Mouse (Mus musculus) heart, postnatal 0 days (tissue): ENCODE measurements at regions not wholly inside any gene's neighbourhood (a gene's known extent, or its start where the extent isn't known, plus 50 kb on each side); places are given as distances from the start of the nearest gene placed in this dataset.

ENCODE experiments used
- CTCF ChIP-seq: IDR thresholded peaks from 2 replicates; pipeline ENCODE4 v1.5.1; 2016; ENCODE audit warnings: antibody characterized with exemption, control low read depth, low read depth
- EP300 ChIP-seq: IDR thresholded peaks from 2 replicates; pipeline ENCODE4 v1.6.1; 2016; ENCODE audit warnings: antibody characterized with exemption, low read depth

DNA sequence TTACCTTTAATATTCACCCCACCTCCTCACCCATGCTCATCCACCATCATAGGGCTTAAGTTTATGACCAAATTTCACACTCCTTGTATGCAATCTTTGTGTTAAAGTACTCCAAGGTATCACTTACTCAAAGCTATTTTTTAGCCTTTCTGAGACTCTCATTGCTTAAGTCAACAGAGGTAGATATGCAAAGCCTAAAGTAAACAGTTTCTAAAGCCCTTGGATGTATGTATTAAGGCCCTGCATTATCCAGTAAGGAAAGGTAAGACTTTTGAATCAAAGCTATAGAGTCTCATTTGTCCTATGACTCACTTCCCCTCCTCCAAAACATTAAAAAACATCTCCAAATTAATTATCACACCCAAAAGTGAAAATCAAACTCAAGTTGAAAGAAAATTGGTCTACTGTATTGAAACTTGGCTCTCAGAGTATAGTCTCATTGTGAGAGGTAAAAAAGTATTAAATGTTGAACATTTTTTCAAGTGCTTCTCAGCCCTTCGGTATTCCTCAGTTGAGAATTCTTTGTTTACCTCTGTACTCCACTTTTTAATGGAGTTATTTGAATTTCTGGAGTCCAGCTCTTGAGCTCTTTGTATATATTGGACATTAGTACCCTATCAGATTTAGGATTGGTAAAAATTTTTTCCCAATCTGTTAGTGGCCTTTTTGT, 949.1 kb downstream of the 4930444P10Rik start:
- no peak for TF ChIP-seq CTCF
- no peak for TF ChIP-seq EP300
